Mouse (Mus musculus) MEL (cell line): Measurements from ENCODE around the gene Agap2. TPM values are rescaled to one million over a fixed set of nuclear protein-coding genes. Genes with fewer than 3 reads are reported as not detected.

Source experiments
- DNase-seq: peaks from one replicate; pipeline ENCODE4 v3.0.0; 2011; ENCODE audit warnings: low read depth, low spot score
- H3K27ac ChIP-seq: 2 replicates; pipeline ENCODE4 v1.5.1; 2012; ENCODE audit warnings: low read depth, mild to moderate bottlenecking, control low read depth, low read length, moderate library complexity; ENCODE audit not compliant: control insufficient read depth
- H3K27me3 ChIP-seq, 2 experiments: fragments of 150-350 bp in 1 of 2; sonication (generic) in 1 of 2; 2 replicates each; pipeline ENCODE4 v1.6.1; 2012; ENCODE audit warnings: low read length in 2 of 2, mild to moderate bottlenecking in 2 of 2, improper control_type of control experiment in 1 of 2, moderate library complexity in 1 of 2; ENCODE audit not compliant: insufficient read depth in 2 of 2, control insufficient read depth in 1 of 2
- H3K36me3 ChIP-seq, 2 experiments: 2 replicates each; pipeline ENCODE4 v1.6.1; 2012 to 2014; ENCODE audit warnings: low read length in 2 of 2, improper control_type of control experiment in 1 of 2, inconsistent platforms in 1 of 2, mild to moderate bottlenecking in 1 of 2; ENCODE audit not compliant: insufficient read depth in 2 of 2, control insufficient read depth in 1 of 2
- H3K4me1 ChIP-seq, 2 experiments: fragments of 150-350 bp in 1 of 2; sonication (generic) in 1 of 2; 2 replicates each; pipeline ENCODE4 v1.6.1; 2012; ENCODE audit warnings: low read length in 2 of 2, improper control_type of control experiment in 1 of 2, mild to moderate bottlenecking in 1 of 2; ENCODE audit not compliant: insufficient read depth in 2 of 2, control insufficient read depth in 1 of 2
- H3K4me3 ChIP-seq, 2 experiments: fragments of 150-350 bp in 1 of 2; sonication (generic) in 1 of 2; 2 replicates each; pipeline ENCODE4 v1.5.1; 2012; ENCODE audit warnings: low read depth in 2 of 2, low read length in 2 of 2, mild to moderate bottlenecking in 2 of 2, moderate library complexity in 2 of 2, control low read depth in 1 of 2, improper control_type of control experiment in 1 of 2; ENCODE audit not compliant: control insufficient read depth in 1 of 2, insufficient read depth in 1 of 2
- H3K79me2 ChIP-seq: 2 replicates; pipeline ENCODE4 v1.6.1; 2012; ENCODE audit warnings: mild to moderate bottlenecking, low read length, moderate library complexity; ENCODE audit not compliant: control insufficient read depth, poor library complexity, insufficient read depth
- H3K9ac ChIP-seq: 2 replicates; pipeline ENCODE4 v1.6.1; 2012; ENCODE audit warnings: low read depth, mild to moderate bottlenecking, control low read depth, low read length, moderate library complexity; ENCODE audit not compliant: control insufficient read depth, poor library complexity, severe bottlenecking
- H3K9me3 ChIP-seq: fragments of 150-350 bp; sonication (generic); replicated peaks from 2 replicates; pipeline ENCODE4 v1.6.1; 2012; ENCODE audit warnings: mild to moderate bottlenecking, low read length, improper control_type of control experiment, moderate library complexity; ENCODE audit not compliant: insufficient read depth
- CTCF ChIP-seq, 3 experiments: IDR thresholded peaks in 2 of 3; conservative IDR thresholded peaks in 1 of 3; 2 replicates each; pipeline ENCODE4 v1.5.1; 2011 to 2012; ENCODE audit warnings: low read length in 3 of 3, low read depth in 2 of 3, mild to moderate bottlenecking in 2 of 3, improper control_type of control experiment in 1 of 3, inconsistent platforms in 1 of 3, mixed read lengths in 1 of 3, moderate library complexity in 1 of 3; ENCODE audit not compliant: control insufficient read depth in 1 of 3, insufficient read depth in 1 of 3, poor library complexity in 1 of 3, severe bottlenecking in 1 of 3
- ELF1 ChIP-seq: IDR thresholded peaks from 2 replicates; pipeline ENCODE4 v1.6.1; 2014; ENCODE audit warnings: low read depth, mild to moderate bottlenecking, inconsistent platforms, low read length, improper control_type of control experiment, moderate library complexity
- GABPA ChIP-seq: IDR thresholded peaks from 2 replicates; pipeline ENCODE4 v1.6.1; 2012; ENCODE audit warnings: low read depth, mild to moderate bottlenecking, inconsistent platforms, low read length, improper control_type of control experiment, moderate library complexity
- GATA1 ChIP-seq: IDR thresholded peaks from 2 replicates; pipeline ENCODE4 v1.6.1; 2011; ENCODE audit warnings: low read depth, low read length, improper control_type of control experiment
- HCFC1 ChIP-seq: IDR thresholded peaks from 2 replicates; pipeline ENCODE4 v1.6.1; 2012; ENCODE audit warnings: low read depth, mild to moderate bottlenecking, inconsistent platforms, low read length, improper control_type of control experiment, moderate library complexity
- JUND ChIP-seq: IDR thresholded peaks from 2 replicates; pipeline ENCODE4 v1.6.1; 2011; ENCODE audit warnings: low read depth, mild to moderate bottlenecking, improper control_type of control experiment, low read length
- KAT2A ChIP-seq: conservative IDR thresholded peaks from 2 replicates; pipeline ENCODE4 v1.6.1; 2012; ENCODE audit warnings: low read depth, low read length, improper control_type of control experiment, inconsistent platforms
- MAX ChIP-seq: IDR thresholded peaks from 2 replicates; pipeline ENCODE4 v1.6.1; 2011; ENCODE audit warnings: low read length, improper control_type of control experiment
- MEF2A ChIP-seq: IDR thresholded peaks from 2 replicates; pipeline ENCODE4 v1.6.1; 2014; ENCODE audit warnings: low read depth, mild to moderate bottlenecking, inconsistent platforms, low read length, improper control_type of control experiment; ENCODE audit not compliant: poor library complexity, insufficient replicate concordance, severe bottlenecking; ENCODE audit errors: extremely low read depth
- MXI1 ChIP-seq: IDR thresholded peaks from 2 replicates; pipeline ENCODE4 v1.6.1; 2011; ENCODE audit warnings: mild to moderate bottlenecking, low read depth, low read length, improper control_type of control experiment
- MYB ChIP-seq: IDR thresholded peaks from 2 replicates; pipeline ENCODE4 v1.6.1; 2011; ENCODE audit warnings: mild to moderate bottlenecking, low read depth, low read length, improper control_type of control experiment
- MYC ChIP-seq: IDR thresholded peaks from 2 replicates; pipeline ENCODE4 v1.6.1; 2011; ENCODE audit warnings: low read depth, mild to moderate bottlenecking, low read length, improper control_type of control experiment, moderate library complexity
- NRF1 ChIP-seq: IDR thresholded peaks from 2 replicates; pipeline ENCODE4 v1.6.1; 2014; ENCODE audit warnings: low read depth, mild to moderate bottlenecking, inconsistent platforms, low read length, improper control_type of control experiment, moderate library complexity; ENCODE audit not compliant: poor library complexity, insufficient read depth, severe bottlenecking
- POLR2AphosphoS2 ChIP-seq: IDR thresholded peaks from 2 replicates; pipeline ENCODE4 v1.6.1; 2011; ENCODE audit warnings: low read length, improper control_type of control experiment
- RCOR1 ChIP-seq: IDR thresholded peaks from 2 replicates; pipeline ENCODE4 v1.6.1; 2012; ENCODE audit warnings: low read depth, mild to moderate bottlenecking, inconsistent platforms, low read length, improper control_type of control experiment
- SIN3A ChIP-seq: IDR thresholded peaks from 2 replicates; pipeline ENCODE4 v1.6.1; 2012; ENCODE audit warnings: low read length, improper control_type of control experiment, inconsistent platforms
- TCF12 ChIP-seq: IDR thresholded peaks from 2 replicates; pipeline ENCODE4 v1.6.1; 2014; ENCODE audit warnings: low read depth, mild to moderate bottlenecking, inconsistent platforms, low read length, improper control_type of control experiment, moderate library complexity
- ZKSCAN1 ChIP-seq: IDR thresholded peaks from 2 replicates; pipeline ENCODE4 v1.6.1; 2012; ENCODE audit warnings: low read depth, mild to moderate bottlenecking, inconsistent platforms, low read length, improper control_type of control experiment, moderate library complexity
- ZNF384 ChIP-seq: IDR thresholded peaks from 2 replicates; pipeline ENCODE4 v1.6.1; 2012; ENCODE audit warnings: low read depth, mild to moderate bottlenecking, inconsistent platforms, low read length, improper control_type of control experiment
- polyA plus RNA-seq, 2 experiments: library from polyadenylated mRNA; stranded (reverse) in 1 of 2; unstranded in 1 of 2; fragments of >175 nt in 1 of 2; fragments of >200 nt in 1 of 2; gene quantifications; 2 replicates each; pipeline versions ENCODE4 v1.2.1 to v1.2.4; 2012; ENCODE audit warnings: low replicate concordance in 2 of 2, low read depth in 1 of 2; ENCODE audit not compliant: insufficient read length in 2 of 2, insufficient read depth in 1 of 2, missing spikeins in 1 of 2
- total RNA-seq: library from RNA; depleted of rRNA; stranded (reverse); fragments of 300-350 nt; gene quantifications from 2 replicates; pipeline ENCODE4 v1.2.3, GENCODE M21; 2012

Agap2 gene
- total and polyA plus RNA-seq, 3 experiments: 0.04 to 0.46 TPM; not detected in 1

DNA sequence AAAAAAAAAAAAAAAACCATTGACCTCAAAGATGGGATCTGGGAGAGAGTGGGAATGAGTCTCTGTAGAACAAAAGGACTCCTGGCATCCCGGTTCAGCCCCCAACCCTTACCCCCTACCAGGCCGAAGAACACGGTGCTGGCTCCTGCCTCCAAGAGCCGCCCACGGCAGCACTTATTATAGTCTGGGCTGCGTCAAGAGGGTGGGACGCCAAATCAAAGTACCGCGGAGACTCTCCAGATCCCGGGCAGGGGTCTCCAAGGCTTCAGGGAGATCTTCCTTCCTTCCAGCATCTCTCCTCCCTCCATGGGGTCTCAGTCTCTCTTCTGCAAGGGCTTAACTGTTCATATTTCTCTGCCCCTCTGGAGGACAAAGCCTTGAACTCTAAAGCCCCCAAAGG, 2.4 kb downstream of the Agap2 start:
- no peak overlapping the region for H3K9ac ChIP-seq
- no peaks in the 10 kb centered on the region for H3K27me3 ChIP-seq
- no peaks in the 10 kb centered on the region for H3K9me3 ChIP-seq
- TF ChIP-seq GABPA (no peak), JUND (no peak), MYC (no peak), ZKSCAN1 (no peak), RCOR1 (no peak), TCF12 (no peak), MYB (no peak), SIN3A (no peak), CTCF (IDR thresholded peaks at IDR 0.05 in 2 of 3, conservative IDR thresholded peaks at IDR 0.05 in 1 of 3; ENCODE audit: control insufficient read depth in 1 of 3, insufficient read depth in 1 of 3, low read depth in 2 of 3, low read length in 3 of 3, poor library complexity in 1 of 3, severe bottlenecking in 1 of 3) (no peak)
- H3K4me1 ChIP-seq: no peaks in the 10 kb centered on the region
- no peak for DNase-seq
- H3K79me2 ChIP-seq: no peaks in the 10 kb centered on the region
- no peak overlapping the region for H3K4me3 ChIP-seq
- no peaks in the 10 kb centered on the region for H3K36me3 ChIP-seq
- H3K27ac ChIP-seq: no peak overlapping the region

DNA sequence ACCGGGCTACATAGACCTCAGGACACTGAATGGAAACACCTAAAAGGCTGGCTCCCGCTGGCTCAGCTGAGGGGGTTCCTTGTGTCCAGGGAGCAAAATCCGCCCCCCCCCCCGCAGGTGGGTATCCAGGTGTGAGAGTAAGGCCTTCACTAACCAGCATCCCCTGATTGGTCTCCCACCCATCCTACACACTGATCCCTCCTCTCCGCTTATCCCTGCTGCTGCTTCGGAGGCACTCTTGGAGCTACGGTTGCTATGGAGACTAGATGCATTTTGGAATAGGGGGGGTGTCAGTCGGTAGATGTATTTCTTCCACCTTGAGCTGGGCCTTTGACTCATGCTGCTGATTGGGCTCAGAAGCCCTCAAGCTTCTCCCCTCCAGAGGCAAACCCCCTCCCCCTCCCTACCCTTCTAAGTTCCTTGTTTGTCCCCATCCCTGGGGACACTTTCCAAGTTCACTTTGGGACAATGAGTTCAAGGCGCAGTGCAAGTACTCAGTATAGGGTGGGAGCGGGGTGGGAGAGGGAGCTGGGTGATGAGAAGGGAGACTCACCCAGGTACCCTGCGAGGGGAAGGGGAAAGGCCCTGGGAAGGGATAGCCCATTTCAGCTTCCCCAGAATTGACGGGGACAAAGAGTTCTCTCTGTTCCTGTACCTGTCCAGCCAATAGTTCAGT, 3.1 kb downstream of the Agap2 start:
- DNase-seq: no peak
- no peaks in the 10 kb centered on the region for H3K9me3 ChIP-seq
- H3K4me3 ChIP-seq: no peak overlapping the region
- H3K27ac ChIP-seq: no peak overlapping the region
- H3K4me1 ChIP-seq: no peaks in the 10 kb centered on the region
- TF ChIP-seq MEF2A (no peak), HCFC1 (no peak), MAX (no peak), CTCF (IDR thresholded peaks at IDR 0.05 in 2 of 3, conservative IDR thresholded peaks at IDR 0.05 in 1 of 3; ENCODE audit: control insufficient read depth in 1 of 3, insufficient read depth in 1 of 3, low read depth in 2 of 3, low read length in 3 of 3, poor library complexity in 1 of 3, severe bottlenecking in 1 of 3) (no peak), ELF1 (no peak), MXI1 (no peak), ZNF384 (no peak), KAT2A (no peak), POLR2AphosphoS2 (no peak), GATA1 (no peak), NRF1 (no peak)
- no peaks in the 10 kb centered on the region for H3K36me3 ChIP-seq
- H3K9ac ChIP-seq: no peak overlapping the region
- H3K79me2 ChIP-seq: no peaks in the 10 kb centered on the region
- no peaks in the 10 kb centered on the region for H3K27me3 ChIP-seq
